Mouse (Mus musculus) gastrocnemius, adult 18-20 months (tissue): Measurements from ENCODE around the gene Arhgap15. TPM values are rescaled to one million over a fixed set of nuclear protein-coding genes. Genes with fewer than 3 reads are reported as not detected.

ENCODE experiments used
- DNase-seq: peaks from one replicate; pipeline ENCODE4 v3.0.0; 2021; ENCODE audit warnings: low spot score
- total RNA-seq, 2 experiments: library from RNA; stranded (reverse); gene quantifications; 2 replicates each; pipeline ENCODE4 v1.2.3; 2021

Arhgap15 gene
- total RNA-seq, 2 experiments from 2014 or later: 0.75 to 0.97 TPM

GRCm38 (mm10) chr2:44165789-44166188 is 417.2 kb downstream of the Arhgap15 start:
- peak; percentile 19 for DNase-seq

GRCm38 (mm10) chr2:44166716-44167115 is 418.1 kb downstream of the Arhgap15 start:
- DNase-seq: no peak

- DNase-seq: no peak
Observed at GRCm38 (mm10) chr2:44184476-44184875, 435.9 kb downstream of the Arhgap15 start.

- no peak for DNase-seq
Observed at GRCm38 (mm10) chr2:44190749-44191148, 442.1 kb downstream of the Arhgap15 start.

GRCm38 (mm10) chr2:44192058-44192457 is 443.4 kb downstream of the Arhgap15 start:
- DNase-seq: no peak

- no peak for DNase-seq
Observed at GRCm38 (mm10) chr2:44215506-44215905, 466.9 kb downstream of the Arhgap15 start.

GRCm38 (mm10) chr2:44217811-44218210 is 469.2 kb downstream of the Arhgap15 start:
- DNase-seq: no peak

GRCm38 (mm10) chr2:44218317-44218716 is 469.7 kb downstream of the Arhgap15 start:
- DNase-seq: no peak

GRCm38 (mm10) chr2:44221686-44222085 is 473.1 kb downstream of the Arhgap15 start:
- DNase-seq: peak; percentile 2

GRCm38 (mm10) chr2:44222176-44222753 is 473.6 kb downstream of the Arhgap15 start:
- peak; percentile 1 for DNase-seq

GRCm38 (mm10) chr2:44234856-44235255 is 486.2 kb downstream of the Arhgap15 start:
- DNase-seq: no peak

- DNase-seq: no peak
Observed at GRCm38 (mm10) chr2:44241657-44242454, 493.2 kb downstream of the Arhgap15 start.

- peak; percentile 10 for DNase-seq
Observed at GRCm38 (mm10) chr2:44242628-44243255, 494.1 kb downstream of the Arhgap15 start.

- DNase-seq: no peak
Observed at GRCm38 (mm10) chr2:44255343-44255742, 506.7 kb downstream of the Arhgap15 start.

GRCm38 (mm10) chr2:44257946-44258345 is 509.3 kb downstream of the Arhgap15 start:
- DNase-seq: no peak

- no peak for DNase-seq
Observed at GRCm38 (mm10) chr2:44271455-44272346, 523.1 kb downstream of the Arhgap15 start.

- DNase-seq: no peak
Observed at GRCm38 (mm10) chr2:44272606-44273005, 524.0 kb downstream of the Arhgap15 start.

GRCm38 (mm10) chr2:44274425-44274824 is 525.8 kb downstream of the Arhgap15 start:
- no peak for DNase-seq

GRCm38 (mm10) chr2:44286181-44286719 is 537.6 kb downstream of the Arhgap15 start:
- DNase-seq: no peak

GRCm38 (mm10) chr2:44299156-44299555 is 550.5 kb downstream of the Arhgap15 start:
- DNase-seq: no peak

- no peak for DNase-seq
Observed at GRCm38 (mm10) chr2:44299909-44300308, 551.3 kb downstream of the Arhgap15 start.
